Mouse (Mus musculus) layer of hippocampus, adult 9-10 months (tissue): ENCODE measurements around the gene Limk1.

Experiments used
- DNase-seq: peaks from one replicate; pipeline ENCODE4 v3.0.0; 2022; ENCODE audit warnings: low spot score

Gene Limk1

GRCm38 (mm10) chr5:134688086-134688717 is at the start of gene Limk1:
Gene Limk1 (minus strand): TSS chr5:134688598.
- no peak for DNase-seq

DNA sequence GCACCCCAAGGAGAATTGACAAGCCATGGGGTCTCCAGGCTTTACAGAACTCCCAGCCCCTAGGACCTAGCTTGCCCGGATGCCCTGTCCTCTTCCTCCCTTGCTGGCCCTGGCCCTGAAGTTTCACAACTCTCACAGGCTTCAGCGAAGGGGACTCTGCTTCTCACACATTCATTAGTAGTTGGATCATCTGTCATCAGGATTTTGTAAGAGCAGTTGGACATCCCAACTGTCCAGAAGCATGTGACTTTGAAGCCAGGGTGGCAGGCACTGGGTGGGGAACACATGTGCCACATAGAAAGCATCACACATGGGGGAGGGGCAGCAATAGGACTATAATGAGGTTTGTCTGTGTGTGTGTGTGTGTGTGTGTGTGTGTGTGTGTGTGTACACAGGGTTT is 46.5 kb upstream of the Limk1 start:
- no peak for DNase-seq

DNA sequence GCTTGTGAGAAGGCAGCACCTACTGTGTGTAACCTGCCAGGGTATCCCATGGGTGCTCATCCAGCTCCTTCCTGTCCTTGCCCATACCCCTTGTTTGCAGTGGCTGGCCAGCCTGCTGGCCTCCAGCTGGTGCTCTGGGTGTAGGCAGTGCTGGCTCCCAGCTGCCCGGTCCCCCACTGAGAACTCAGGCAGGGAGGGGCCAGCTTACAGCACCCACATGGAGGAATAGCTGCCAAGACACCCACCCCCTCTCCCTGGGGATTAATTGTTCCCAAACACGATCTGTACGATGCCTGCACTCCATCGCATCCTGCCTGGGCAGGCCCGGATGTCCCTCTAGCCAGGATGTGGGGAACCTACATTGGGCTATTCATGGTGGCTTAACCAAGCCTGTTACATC is 45.7 kb upstream of the Limk1 start:
- no peak for DNase-seq

DNA sequence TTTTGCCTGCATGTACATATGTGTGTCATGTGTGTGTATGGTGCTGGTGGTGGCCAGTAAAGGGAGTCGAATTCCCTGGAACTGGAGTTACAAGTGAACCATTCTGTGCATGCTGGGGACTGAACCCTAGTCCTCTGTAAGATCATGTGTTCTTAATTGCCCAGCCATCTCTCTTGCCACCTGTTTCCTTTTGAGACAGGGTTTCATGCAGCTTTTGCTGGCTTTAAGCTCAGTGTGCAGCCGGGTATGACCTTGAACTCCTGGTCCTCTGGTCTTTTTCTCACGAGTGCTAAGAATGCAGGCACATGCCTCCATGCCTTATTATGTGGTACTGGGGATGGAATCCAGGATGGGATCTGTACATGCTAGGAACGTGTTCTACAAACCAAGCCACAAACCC is 44.8 kb upstream of the Limk1 start:
- DNase-seq, result no peak

DNA sequence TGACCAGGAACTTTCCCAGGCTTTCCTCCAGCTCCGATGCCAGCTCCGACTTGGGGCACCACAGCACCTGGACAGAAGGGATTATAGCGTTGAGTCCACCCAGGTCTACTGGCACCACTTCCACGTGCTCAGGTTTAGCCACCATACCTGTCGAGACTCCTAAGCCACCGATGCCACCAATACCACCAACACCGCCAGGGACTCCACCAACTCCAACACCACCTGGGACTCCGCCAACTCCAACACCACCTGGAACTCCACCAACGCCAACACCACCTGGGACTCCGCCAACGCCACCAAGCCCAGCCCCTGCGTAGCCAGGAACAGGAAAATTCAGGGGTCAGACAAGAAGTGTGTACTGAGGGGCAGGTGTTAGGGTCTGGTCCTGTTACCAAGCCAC is 40.7 kb upstream of the Limk1 start:
- DNase-seq, result no peak

DNA sequence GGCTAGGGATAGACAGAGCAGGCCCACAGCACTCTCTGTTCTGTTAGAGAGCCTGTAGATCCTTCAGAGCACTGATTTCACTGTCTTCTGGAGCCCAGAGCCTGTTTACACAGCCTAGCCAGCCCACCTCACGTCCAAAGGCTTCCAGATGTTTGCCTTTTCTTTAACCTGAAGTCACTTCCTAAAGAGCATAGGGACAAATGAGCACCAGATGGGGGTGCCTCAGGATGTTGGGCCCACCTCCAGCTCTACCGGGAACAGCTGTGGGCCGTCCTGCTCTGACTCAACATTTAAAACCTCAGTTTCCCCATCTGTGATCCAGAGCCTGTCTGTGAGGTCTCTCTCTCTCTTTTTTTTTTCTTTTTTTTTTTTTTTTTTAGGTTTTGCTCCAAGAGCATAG is 40.1 kb upstream of the Limk1 start:
- DNase-seq, result no peak

DNA sequence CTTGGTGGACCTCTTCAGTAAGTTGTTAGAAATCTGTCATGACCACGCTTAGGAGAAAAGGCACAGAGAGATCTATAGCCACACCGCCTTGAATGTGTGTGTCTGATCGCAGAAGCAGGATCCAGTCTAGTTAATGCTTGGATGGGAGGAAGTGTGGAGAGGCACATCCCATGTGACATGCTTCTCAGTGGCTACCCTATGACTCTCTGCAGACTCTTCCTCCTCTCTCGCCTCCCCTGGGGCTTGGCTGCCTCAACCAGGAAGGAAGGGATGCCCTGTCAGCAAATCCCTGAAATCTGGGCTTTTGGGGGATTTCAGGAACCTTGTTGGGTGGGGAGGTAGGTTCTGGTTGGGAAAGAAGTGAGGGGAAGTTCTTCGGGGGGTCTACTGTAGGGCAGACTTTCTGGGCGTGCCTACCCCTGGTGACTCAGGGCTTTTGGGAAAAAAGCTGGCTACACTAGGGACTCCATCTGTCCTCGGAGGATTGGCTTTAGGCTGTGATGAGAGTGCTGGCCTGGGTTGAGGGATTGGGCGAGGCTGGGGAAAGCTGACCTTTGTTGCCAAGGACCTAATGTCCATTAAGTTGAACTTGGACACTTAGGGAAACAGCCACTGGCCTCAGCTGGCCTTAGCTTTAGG is 38.7 kb upstream of the Limk1 start:
- DNase-seq, result no peak

GRCm38 (mm10) chr5:134725299-134725698 is 36.9 kb upstream of the Limk1 start:
- no peak for DNase-seq

GRCm38 (mm10) chr5:134720058-134720457 is 31.7 kb upstream of the Limk1 start:
- no peak for DNase-seq

GRCm38 (mm10) chr5:134711076-134711475 is 22.7 kb upstream of the Limk1 start:
- DNase-seq, result no peak

- no peak for DNase-seq
Measured at GRCm38 (mm10) chr5:134709275-134709674, 20.9 kb upstream of the Limk1 start.

- DNase-seq, result peak; percentile 81
Measured at GRCm38 (mm10) chr5:134704157-134704556, 15.8 kb upstream of the Limk1 start.

DNA sequence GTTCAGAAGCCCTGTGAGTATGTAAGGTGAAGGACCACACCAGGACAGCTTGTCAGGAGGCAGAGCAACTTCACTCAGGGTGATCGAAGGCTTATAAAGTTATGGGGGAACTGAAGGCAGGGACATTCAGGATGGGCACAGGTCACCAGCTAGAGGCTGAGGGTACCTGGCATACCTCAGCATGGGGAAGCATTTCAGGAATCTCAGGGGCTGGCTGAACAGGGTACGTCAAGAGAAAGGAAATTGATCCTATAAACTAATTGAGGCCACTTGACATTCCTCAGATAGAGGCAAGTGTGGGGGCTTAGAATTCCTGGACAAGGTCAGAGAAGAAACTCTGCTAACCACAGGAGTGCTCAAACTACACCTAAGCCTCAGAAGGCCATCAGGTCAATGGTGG is 7.1 kb upstream of the Limk1 start:
- no peak for DNase-seq

DNA sequence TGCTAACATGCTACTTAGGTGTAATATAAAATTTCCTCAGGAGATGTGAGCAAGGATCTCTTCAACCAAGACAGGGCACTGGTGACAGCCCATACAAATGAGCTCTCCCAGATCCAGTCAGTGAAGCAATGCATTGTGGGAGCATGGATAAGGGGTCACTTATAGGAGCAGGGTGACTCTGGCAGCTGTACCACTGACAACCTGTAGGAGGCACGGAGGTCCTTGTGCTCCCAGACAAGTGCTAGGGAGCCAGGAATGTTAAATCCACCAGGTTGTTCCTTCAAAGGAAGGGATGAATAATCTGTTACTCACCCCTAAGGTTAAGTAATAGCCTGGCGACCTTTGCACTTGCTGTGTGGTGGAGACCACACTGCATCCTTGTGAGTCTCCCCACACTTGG is 6.7 kb upstream of the Limk1 start:
- DNase-seq, result no peak

- DNase-seq, result no peak
Measured at GRCm38 (mm10) chr5:134692704-134693103, 4.3 kb upstream of the Limk1 start.

DNA sequence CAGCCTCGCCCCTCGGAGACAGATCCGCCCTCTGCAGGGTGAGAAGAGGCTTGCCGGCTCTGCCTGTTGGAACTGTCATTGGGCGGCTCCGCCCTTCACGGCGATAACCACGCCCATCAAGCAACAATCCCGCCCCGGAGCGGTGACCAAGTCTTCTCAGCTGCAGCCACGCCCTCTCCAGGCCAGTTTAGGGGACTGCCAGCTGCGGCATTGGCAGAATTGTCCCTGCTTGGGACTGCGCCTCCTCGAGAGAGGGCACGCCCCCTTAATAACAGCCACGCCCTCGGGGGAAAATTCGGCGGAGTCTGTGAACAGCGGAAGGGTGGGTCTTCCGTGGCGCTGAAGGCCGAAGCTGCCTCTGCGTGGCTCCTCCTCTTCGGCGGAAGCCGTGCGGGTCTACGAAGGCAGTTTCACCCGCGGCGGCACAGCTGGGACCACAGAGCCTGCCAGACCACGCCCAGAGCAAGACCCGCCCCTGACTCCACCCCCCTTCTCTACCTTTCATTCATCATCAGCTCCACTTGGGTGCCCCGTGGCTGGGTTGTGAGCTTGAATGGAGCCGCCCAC is 403 bp upstream of the Limk1 start:
- peak; percentile 98 for DNase-seq

- DNase-seq, result no peak
Measured at GRCm38 (mm10) chr5:134687187-134687586, 1.2 kb downstream of the Limk1 start.

GRCm38 (mm10) chr5:134686541-134686940 is 1.9 kb downstream of the Limk1 start:
- DNase-seq, result no peak

DNA sequence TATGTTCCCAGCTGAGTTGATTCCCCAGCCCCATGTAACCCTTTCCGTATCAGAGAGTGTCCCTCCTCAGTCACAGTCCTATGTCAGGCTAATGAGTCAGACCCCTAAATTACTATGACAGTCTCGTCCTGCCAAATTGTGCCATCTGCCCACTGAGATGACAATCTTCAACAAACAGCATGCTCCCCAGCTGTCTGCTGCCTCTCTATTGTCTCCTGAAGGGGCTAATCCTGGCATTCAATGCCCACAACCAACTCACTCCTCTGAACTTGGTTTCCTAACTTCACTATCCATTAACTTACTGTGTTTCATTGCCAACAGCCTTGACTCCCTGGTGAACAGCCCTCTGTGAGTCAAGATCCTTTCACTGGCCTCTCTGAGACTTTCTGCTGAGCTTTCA is 4.0 kb downstream of the Limk1 start:
- DNase-seq, result no peak

GRCm38 (mm10) chr5:134683813-134684212 is 4.6 kb downstream of the Limk1 start:
- DNase-seq, result no peak

DNA sequence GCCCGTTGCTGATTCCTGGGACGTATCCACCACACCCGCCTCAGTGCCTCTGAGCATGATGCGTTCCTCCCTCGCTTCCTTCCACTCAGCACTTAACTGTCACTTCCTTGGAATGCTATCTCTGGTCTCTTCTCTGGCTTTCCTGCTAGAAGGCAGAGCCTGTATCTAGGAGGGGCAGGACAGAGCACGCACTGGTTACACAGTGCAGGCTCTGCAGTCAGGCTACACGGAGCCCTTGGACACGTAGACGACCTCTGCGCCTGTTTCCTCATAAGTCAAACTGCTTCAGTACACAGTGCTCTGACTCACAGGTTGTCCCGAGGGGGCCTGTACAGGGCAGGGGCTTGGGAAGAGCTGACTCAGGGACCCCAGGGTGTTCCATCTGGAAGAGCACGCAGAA is 8.2 kb downstream of the Limk1 start:
- no peak for DNase-seq

GRCm38 (mm10) chr5:134678827-134679546 is 9.4 kb downstream of the Limk1 start:
- no peak for DNase-seq

GRCm38 (mm10) chr5:134678031-134678430 is 10.4 kb downstream of the Limk1 start:
- DNase-seq, result peak; percentile 15
